ENCODE assay signal across 7 mouse cellular contexts in the genomic region with DNA sequence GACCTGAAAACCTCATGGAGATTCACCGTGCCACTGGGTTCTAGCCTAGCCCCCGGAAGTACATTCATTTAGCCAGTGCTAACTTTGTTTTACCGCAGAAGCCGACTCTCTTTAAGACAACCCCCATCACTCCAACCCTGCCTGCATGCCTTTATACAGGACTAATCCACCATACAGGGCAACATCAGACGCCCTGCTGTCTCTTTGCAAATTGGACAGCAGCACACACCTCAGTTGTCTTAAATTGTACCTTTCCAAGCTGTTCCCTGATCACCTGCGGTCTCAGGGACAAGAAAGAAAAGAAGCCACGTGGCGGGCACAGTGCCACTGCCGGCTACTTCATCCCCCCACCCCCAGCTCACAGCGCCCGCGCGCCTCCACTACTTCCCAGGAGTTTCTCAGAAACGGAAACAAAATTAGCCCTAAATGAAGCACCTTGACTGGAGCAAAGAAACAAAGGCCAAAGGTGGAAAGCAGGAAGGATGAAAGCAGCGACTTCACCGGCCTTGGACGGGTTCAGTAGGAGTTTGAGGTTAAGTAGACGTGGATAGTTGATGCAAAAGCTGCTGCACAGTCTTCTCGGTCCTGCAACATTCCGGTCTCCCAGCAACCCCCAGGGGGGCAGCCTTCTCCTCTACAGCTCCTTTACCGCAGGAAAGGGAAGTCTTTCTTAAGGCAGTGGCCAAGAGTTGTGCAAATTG.
A peak's percentile ranks its signal among the peaks of the same experiment; 100 is the strongest.
DNase-seq lines count a peak whose midpoint lies in the region; ATAC-seq lines count a peak whose summit lies in the region.

No protein-coding gene starts in this region.

- DNase-seq in R1 (ENCODE audit: low read depth, low spot score), result peak; percentile 73
- DNase-seq in embryo, embryonic 9.5 days (ENCODE audit: extremely low spot score), result peak; percentile 51
- no peak for DNase-seq in hindbrain, embryonic 14.5 days (ENCODE audit: low spot score)
- DNase-seq in liver, embryonic 11.5 days (ENCODE audit: low spot score), result peak; percentile 49
- DNase-seq in left cerebral cortex, postnatal 25 days (ENCODE audit: low spot score in 2 of 2), result no peak
- no peak for DNase-seq in gastrocnemius, postnatal 36 days

- H3K9ac ChIP-seq in hindbrain, embryonic 14.5 days, result no peak overlapping the region
- H3K9ac ChIP-seq in liver, embryonic 11.5 days (ENCODE audit: low read depth, low read length), result peak overlapping the region; percentile 54
- H3K9ac ChIP-seq in neural tube, embryonic 14.5 days (replicated peaks; ENCODE audit: low read depth, low read length), result no peak overlapping the region

- intact Hi-C loops in left cerebral cortex, postnatal 25 days (cut with DNase I), result no loop called here
- intact Hi-C loops in gastrocnemius, postnatal 36 days (cut with DNase I), result loop anchor here (1.0 kb wide), 1 partner anchor 262 kb away; no protein-coding TSS in a partner anchor

- no peak for ATAC-seq in hindbrain, embryonic 14.5 days (ENCODE audit: low FRiP score)
- ATAC-seq in liver, embryonic 11.5 days (replicated peaks; ENCODE audit: low FRiP score), result peak; percentile 47; the same call in 1 of the 2 replicates
- no peak for ATAC-seq in neural tube, embryonic 14.5 days (ENCODE audit: low read depth)

- H3K4me1 ChIP-seq in hindbrain, embryonic 14.5 days (replicated peaks; ENCODE audit: control insufficient read depth, insufficient read depth, low read length), result peaks cover 11% of the 10 kb centered on the region
- peaks cover 12% of the 10 kb centered on the region for H3K4me1 ChIP-seq in liver, embryonic 11.5 days (replicated peaks; ENCODE audit: control insufficient read depth, insufficient read depth, low read length)
- peaks cover 10% of the 10 kb centered on the region for H3K4me1 ChIP-seq in neural tube, embryonic 14.5 days (ENCODE audit: control insufficient read depth, insufficient read depth, low read length)

- H3K4me3 ChIP-seq in hindbrain, embryonic 14.5 days (replicated peaks; ENCODE audit: low read length), result no peak overlapping the region; the same call in 1 of the 2 replicates
- H3K4me3 ChIP-seq in liver, embryonic 11.5 days (ENCODE audit: low read depth, low read length), result peak overlapping the region; percentile 23
- no peak overlapping the region for H3K4me3 ChIP-seq in neural tube, embryonic 14.5 days (ENCODE audit: low read depth, low read length)

- peaks cover 20% of the 10 kb centered on the region; the same call in 1 of the 2 replicates for H3K27me3 ChIP-seq in hindbrain, embryonic 14.5 days (ENCODE audit: control insufficient read depth, insufficient read depth, low read length)
- no peaks in the 10 kb centered on the region for H3K27me3 ChIP-seq in liver, embryonic 11.5 days (replicated peaks; ENCODE audit: control insufficient read depth, insufficient read depth, low read length)
- H3K27me3 ChIP-seq in neural tube, embryonic 14.5 days (ENCODE audit: control insufficient read depth, insufficient read depth, low read length), result no peaks in the 10 kb centered on the region

- H3K36me3 ChIP-seq in hindbrain, embryonic 14.5 days (replicated peaks; ENCODE audit: control insufficient read depth, insufficient read depth), result no peaks in the 10 kb centered on the region
- no peaks in the 10 kb centered on the region for H3K36me3 ChIP-seq in liver, embryonic 11.5 days (ENCODE audit: control insufficient read depth, insufficient read depth, low read length)
- H3K36me3 ChIP-seq in neural tube, embryonic 14.5 days (ENCODE audit: control insufficient read depth, insufficient read depth, low read length), result no peaks in the 10 kb centered on the region

- 4% methylated on average over 21 of the region's 21 CpGs for WGBS in hindbrain, embryonic 14.5 days
- 11% methylated on average over 21 of the region's 21 CpGs for WGBS in liver, embryonic 11.5 days
- 8% methylated on average over 21 of the region's 21 CpGs for WGBS in neural tube, embryonic 14.5 days

- H3K27ac ChIP-seq in hindbrain, embryonic 14.5 days, result no peak overlapping the region
- peak overlapping the region; percentile 33 for H3K27ac ChIP-seq in liver, embryonic 11.5 days (ENCODE audit: low read depth, low read length)
- H3K27ac ChIP-seq in neural tube, embryonic 14.5 days (ENCODE audit: low read depth, low read length), result no peak overlapping the region

- H3K9me3 ChIP-seq in hindbrain, embryonic 14.5 days (ENCODE audit: control insufficient read depth, low read length), result no peaks in the 10 kb centered on the region
- no peaks in the 10 kb centered on the region for H3K9me3 ChIP-seq in liver, embryonic 11.5 days (ENCODE audit: control insufficient read depth, low read length)
- no peaks in the 10 kb centered on the region for H3K9me3 ChIP-seq in neural tube, embryonic 14.5 days (ENCODE audit: control insufficient read depth, low read length)

- H3K4me2 ChIP-seq in hindbrain, embryonic 14.5 days (replicated peaks), result peak overlapping the region; percentile 36
- peak overlapping the region; percentile 62 for H3K4me2 ChIP-seq in liver, embryonic 11.5 days
- H3K4me2 ChIP-seq in neural tube, embryonic 14.5 days (ENCODE audit: low read depth, low read length), result peak overlapping the region; percentile 11; the same call in 1 of the 2 replicates

Comparison
In these comparisons a context has a peak if more than half of its experiments do, and no peak if none do; other contexts are left out.
1. DNase-seq: peak in R1 (single experiment), embryo, embryonic 9.5 days (single experiment) and liver, embryonic 11.5 days (single experiment); none in hindbrain, embryonic 14.5 days (single experiment), left cerebral cortex, postnatal 25 days (0 of 2) and gastrocnemius, postnatal 36 days (0 of 2).
2. H3K4me2 ChIP-seq: peak in every context shown above with its lines; median percentile 62 in liver, embryonic 11.5 days; 36 in hindbrain, embryonic 14.5 days; 11 in neural tube, embryonic 14.5 days.